Mouse (Mus musculus) Patski (cell line): ENCODE data around the gene Icam5. TPM values are rescaled to one million over a fixed set of nuclear protein-coding genes. Genes with fewer than 3 reads are reported as not detected.

Experiments used
- ATAC-seq: fragments of 100-300 bp; one replicate; pipeline ENCODE4 v1.8.0; 2021
- CTCF ChIA-PET: fragments of 350-600 bp; sonication (Branson Sonifier 250); formaldehyde crosslinking; loops from one replicate; lab custom pipeline; 2022; ENCODE audit warnings: inconsistent platforms; lab: Charles Lee
- POLR2A ChIA-PET: fragments of 350-600 bp; sonication (Branson Sonifier 250); formaldehyde crosslinking; loops from one replicate; lab custom pipeline; 2022; ENCODE audit warnings: antibody characterized with exemption, inconsistent platforms; lab: Charles Lee
- DNase-seq: peaks from one replicate; pipeline ENCODE4 v3.0.0-alpha.2; 2011; ENCODE audit warnings: low read depth, low spot score
- H3K27me3 ChIP-seq: fragments of 371-371 bp; one replicate; pipeline ENCODE4 v1.5.1; 2021
- CTCF ChIP-seq: fragments of 100-300 bp; IDR thresholded peaks from one replicate; pipeline ENCODE4 v1.5.1; 2021
- in situ Hi-C: fragments of 300-500 bp; cut with MboI; formaldehyde crosslinking; loops from 3 replicates; pipeline ENCODE4 v1.11.1; 2018; ENCODE audit warnings: low pct_unique_long_range_greater_than_20kb, mixed read lengths
- polyA plus RNA-seq: library from polyadenylated mRNA; unstranded; gene quantifications from one replicate; pipeline ENCODE4 v1.2.3, GENCODE M21; 2021

Gene Icam5
- polyA plus RNA-seq, 1 experiment from 2014 or later, result 1.1 TPM

GRCm38 (mm10) chr9:21025258-21025810, 6.5 kb upstream of the Icam5 start:
- DNase-seq (no peak), ATAC-seq (no peak)
- TF ChIP-seq CTCF, result no peak
- CTCF ChIA-PET, result no interaction called here
- H3K27me3 ChIP-seq, result no peaks in the 10 kb centered on the region
- POLR2A ChIA-PET, result no interaction called here
- in situ Hi-C loops, result no loop called here

- POLR2A ChIA-PET, result no interaction called here
- TF ChIP-seq CTCF, result no peak
- CTCF ChIA-PET, result interaction anchor here (1.2 kb wide), 1 partner anchor 128 kb away, joined by 3 read pairs; no protein-coding TSS in a partner anchor
- no peaks in the 10 kb centered on the region for H3K27me3 ChIP-seq
- in situ Hi-C loops, result no loop called here
- DNase-seq, result no peak
- ATAC-seq, result no peak
Measured at GRCm38 (mm10) chr9:21026849-21027248, 5.0 kb upstream of the Icam5 start.

- no peak for TF ChIP-seq CTCF
- POLR2A ChIA-PET, result no interaction called here
- no peak for ATAC-seq
Measured at GRCm38 (mm10) chr9:21027774-21028290, 4.0 kb upstream of the Icam5 start.

GRCm38 (mm10) chr9:21028560-21029110, 3.2 kb upstream of the Icam5 start:
- in situ Hi-C loops, result no loop called here
- ChIA-PET CTCF (interaction anchor here (0.7 to 1.5 kb wide), 4 partner anchors 13 to 106 kb away, joined by 3 to 4 read pairs (median 3); no protein-coding TSS in a partner anchor), POLR2A (interaction anchor here (1.1 kb wide), 1 partner anchor 21 kb away, joined by 3 read pairs; no protein-coding TSS in a partner anchor)
- TF ChIP-seq CTCF, result no peak
- no peak for ATAC-seq
- no peak for DNase-seq
- H3K27me3 ChIP-seq, result no peaks in the 10 kb centered on the region

More at GRCm38 (mm10) chr9:21027774-21028290, 4.0 kb upstream of the Icam5 start:
- no peaks in the 10 kb centered on the region for H3K27me3 ChIP-seq
- DNase-seq, result no peak
- in situ Hi-C loops, result no loop called here
- CTCF ChIA-PET, result no interaction called here

- no peak for ATAC-seq
- CTCF ChIA-PET, result interaction anchor here (0.7 to 1.9 kb wide), 7 partner anchors 11 to 105 kb away, joined by 3 to 7 read pairs (median 3); no protein-coding TSS in a partner anchor
Measured at GRCm38 (mm10) chr9:21029291-21030054, 2.4 kb upstream of the Icam5 start, which contains the start of gene Icam4. TSS of gene Icam4 (plus strand) at chr9:21029373.

GRCm38 (mm10) chr9:21030055-21030600, 1.7 kb upstream of the Icam5 start:
- CTCF ChIA-PET, result interaction anchor here (0.8 to 1.9 kb wide), 14 partner anchors 10 to 131 kb away, joined by 3 to 8 read pairs (median 4); partner anchors contain the start of genes Eif3g, Fdx1l and Gm49373
- ATAC-seq (no peak), DNase-seq (no peak)
- POLR2A ChIA-PET, result interaction anchor here (1.1 to 1.4 kb wide), 2 partner anchors 23 to 131 kb away, joined by 3 to 6 read pairs; partner anchors contain the start of gene Eif3g
- H3K27me3 ChIP-seq, result no peaks in the 10 kb centered on the region
- in situ Hi-C loops, result loop anchor here (5.0 kb wide), 2 partner anchors 42 to 102 kb away; partner anchors contain the start of genes Fdx1l, Gm49373 and Tyk2
- TF ChIP-seq CTCF, result no peak

More at GRCm38 (mm10) chr9:21029291-21030054, 2.4 kb upstream of the Icam5 start, which contains the start of gene Icam4:
- POLR2A ChIA-PET, result interaction anchor here (1.1 kb wide), 1 partner anchor 22 kb away, joined by 3 read pairs; no protein-coding TSS in a partner anchor
- TF ChIP-seq CTCF, result no peak
- in situ Hi-C loops, result loop anchor here (5.0 kb wide), 2 partner anchors 43 to 103 kb away; partner anchors contain the start of genes Fdx1l, Gm49373 and Tyk2
- no peak for DNase-seq
- H3K27me3 ChIP-seq, result no peaks in the 10 kb centered on the region

- CTCF ChIA-PET, result interaction anchor here (0.8 to 1.9 kb wide), 11 partner anchors 11 to 132 kb away, joined by 3 to 8 read pairs (median 5); partner anchors contain the start of genes Eif3g, Fdx1l and Gm49373
- peak; percentile 54 for ATAC-seq
- in situ Hi-C loops, result loop anchor here (5.0 kb wide), 2 partner anchors 41 to 101 kb away; partner anchors contain the start of genes Fdx1l, Gm49373 and Tyk2
Measured at GRCm38 (mm10) chr9:21030781-21031250, 1.1 kb upstream of the Icam5 start.

GRCm38 (mm10) chr9:21031251-21031895, 500 bp upstream of the Icam5 start:
- ATAC-seq (peak; percentile 22), DNase-seq (no peak)
- ChIA-PET CTCF (interaction anchor here (0.9 to 1.9 kb wide), 9 partner anchors 19 to 133 kb away, joined by 3 to 8 read pairs (median 6); partner anchors contain the start of genes Eif3g, Fdx1l and Gm49373), POLR2A (interaction anchor here (0.7 to 1.4 kb wide), 2 partner anchors 133 to 193 kb away, joined by 6 read pairs; partner anchors contain the start of gene Eif3g)
- H3K27me3 ChIP-seq, result no peaks in the 10 kb centered on the region
- TF ChIP-seq CTCF, result no peak
- in situ Hi-C loops, result loop anchor here (5.0 kb wide), 2 partner anchors 41 to 101 kb away; partner anchors contain the start of genes Fdx1l, Gm49373 and Tyk2

More at GRCm38 (mm10) chr9:21030781-21031250, 1.1 kb upstream of the Icam5 start:
- DNase-seq, result peak; percentile 83
- POLR2A ChIA-PET, result interaction anchor here (0.7 to 1.4 kb wide), 2 partner anchors 132 to 193 kb away, joined by 6 read pairs; partner anchors contain the start of gene Eif3g
- no peak for TF ChIP-seq CTCF
- no peaks in the 10 kb centered on the region for H3K27me3 ChIP-seq
